Mouse (Mus musculus): ENCODE measurements around the gene Clasp2. TPM values are rescaled to one million over a fixed set of nuclear protein-coding genes. Genes with fewer than 3 reads are reported as not detected.
A peak's percentile ranks its signal among the peaks of the same experiment; 100 is the strongest.

The Clasp2 gene
- polyA plus RNA-seq, 1 experiment from 2014 or later = 23.1 TPM

- H3K36me3 ChIP-seq = no peaks in the 10 kb centered on the region
- no peaks in the 10 kb centered on the region; the same call in 1 of the 2 replicates for H3K9me3 ChIP-seq (replicated peaks)
- H3K27me3 ChIP-seq (replicated peaks) = no peaks in the 10 kb centered on the region
- no peak overlapping the region for H3K9ac ChIP-seq
- H3K4me3 ChIP-seq = no peak overlapping the region
- H3K4me1 ChIP-seq = peaks cover 23% of the 10 kb centered on the region; the same call in 1 of the 2 replicates
- no peak overlapping the region for H3K4me2 ChIP-seq
- 64% methylated on average over 3 of the region's 3 CpGs for WGBS (ENCODE audit: insufficient replicate concordance)
- ATAC-seq = no peak
- no peak overlapping the region for H3K27ac ChIP-seq
Measured at GRCm38 (mm10) chr9:113802734-113803133, 61.5 kb downstream of the Clasp2 start.

- no peaks in the 10 kb centered on the region for H3K27me3 ChIP-seq (replicated peaks)
- no peak overlapping the region for H3K9ac ChIP-seq
- no peak overlapping the region for H3K4me2 ChIP-seq
- 76% methylated on average over 2 of the region's 2 CpGs for WGBS (ENCODE audit: insufficient replicate concordance)
- H3K36me3 ChIP-seq = no peaks in the 10 kb centered on the region
- no peaks in the 10 kb centered on the region; the same call in 1 of the 2 replicates for H3K9me3 ChIP-seq (replicated peaks)
- H3K27ac ChIP-seq = no peak overlapping the region
- H3K4me3 ChIP-seq = no peak overlapping the region
- peaks cover 23% of the 10 kb centered on the region; the same call in 1 of the 2 replicates for H3K4me1 ChIP-seq
- ATAC-seq = no peak
Measured at GRCm38 (mm10) chr9:113803751-113804150, 62.5 kb downstream of the Clasp2 start.

GRCm38 (mm10) chr9:113805359-113805758 lies 64.1 kb downstream of the Clasp2 start:
- Histone ChIP-seq H3K9ac (no peak overlapping the region), H3K9me3 (replicated peaks) (no peaks in the 10 kb centered on the region; the same call in 1 of the 2 replicates), H3K4me3 (no peak overlapping the region), H3K27ac (no peak overlapping the region), H3K4me2 (no peak overlapping the region), H3K4me1 (peaks cover 27% of the 10 kb centered on the region), H3K27me3 (replicated peaks) (no peaks in the 10 kb centered on the region), H3K36me3 (no peaks in the 10 kb centered on the region)
- no peak for ATAC-seq
- WGBS (ENCODE audit: insufficient replicate concordance) = 69% methylated on average over 1 of the region's 1 CpGs

- no peak overlapping the region for H3K4me3 ChIP-seq
- H3K27ac ChIP-seq = no peak overlapping the region
- H3K36me3 ChIP-seq = peaks cover 8% of the 10 kb centered on the region; the same call in 1 of the 2 replicates
- no peak for ATAC-seq
- H3K4me2 ChIP-seq = no peak overlapping the region
- 75% methylated on average over 1 of the region's 1 CpGs for WGBS (ENCODE audit: insufficient replicate concordance)
- no peaks in the 10 kb centered on the region; the same call in 1 of the 2 replicates for H3K9me3 ChIP-seq (replicated peaks)
- peaks cover 18% of the 10 kb centered on the region for H3K4me1 ChIP-seq
- H3K27me3 ChIP-seq (replicated peaks) = no peaks in the 10 kb centered on the region
- no peak overlapping the region for H3K9ac ChIP-seq
Measured at GRCm38 (mm10) chr9:113811327-113811726, 70.1 kb downstream of the Clasp2 start.

GRCm38 (mm10) chr9:113811957-113812670 lies 70.8 kb downstream of the Clasp2 start:
- no peaks in the 10 kb centered on the region for H3K9me3 ChIP-seq (replicated peaks)
- WGBS (ENCODE audit: insufficient replicate concordance) = 43% methylated on average over 9 of the region's 9 CpGs
- peaks cover 18% of the 10 kb centered on the region for H3K4me1 ChIP-seq
- H3K9ac ChIP-seq = no peak overlapping the region
- peak overlapping the region; percentile 10; the same call in 1 of the 2 replicates for H3K27ac ChIP-seq
- no peaks in the 10 kb centered on the region for H3K27me3 ChIP-seq (replicated peaks)
- H3K4me3 ChIP-seq = peak overlapping the region; percentile 21; the same call in 1 of the 2 replicates
- peak overlapping the region; percentile 53 for H3K4me2 ChIP-seq
- peaks cover 11% of the 10 kb centered on the region; the same call in 1 of the 2 replicates for H3K36me3 ChIP-seq
- ATAC-seq = peak; percentile 44; the same call in 1 of the 2 replicates

- H3K27ac ChIP-seq = no peak overlapping the region
- no peak for ATAC-seq
- peak overlapping the region; percentile 53 for H3K4me2 ChIP-seq
- 72% methylated on average over 4 of the region's 4 CpGs for WGBS (ENCODE audit: insufficient replicate concordance)
- peaks cover 11% of the 10 kb centered on the region; the same call in 1 of the 2 replicates for H3K36me3 ChIP-seq
- no peak overlapping the region for H3K4me3 ChIP-seq
- no peaks in the 10 kb centered on the region for H3K27me3 ChIP-seq (replicated peaks)
- H3K9ac ChIP-seq = no peak overlapping the region
- peaks cover 18% of the 10 kb centered on the region for H3K4me1 ChIP-seq
- no peaks in the 10 kb centered on the region for H3K9me3 ChIP-seq (replicated peaks)
Measured at GRCm38 (mm10) chr9:113812671-113813001, 71.4 kb downstream of the Clasp2 start.

- Histone ChIP-seq H3K9ac (no peak overlapping the region), H3K4me3 (no peak overlapping the region), H3K9me3 (replicated peaks) (no peaks in the 10 kb centered on the region), H3K27me3 (replicated peaks) (no peaks in the 10 kb centered on the region), H3K36me3 (peaks cover 11% of the 10 kb centered on the region; the same call in 1 of the 2 replicates), H3K4me2 (no peak overlapping the region), H3K27ac (no peak overlapping the region), H3K4me1 (peaks cover 18% of the 10 kb centered on the region)
- WGBS (ENCODE audit: insufficient replicate concordance) = 92% methylated on average over 5 of the region's 5 CpGs
- ATAC-seq = no peak
Measured at GRCm38 (mm10) chr9:113813086-113813485, 71.8 kb downstream of the Clasp2 start.

- no peak overlapping the region for H3K9ac ChIP-seq
- WGBS (ENCODE audit: insufficient replicate concordance) = 64% methylated on average over 2 of the region's 2 CpGs
- peaks cover 15% of the 10 kb centered on the region for H3K36me3 ChIP-seq
- peaks cover 8% of the 10 kb centered on the region for H3K4me1 ChIP-seq
- ATAC-seq = no peak
- H3K27me3 ChIP-seq (replicated peaks) = no peaks in the 10 kb centered on the region
- no peak overlapping the region for H3K27ac ChIP-seq
- H3K4me2 ChIP-seq = no peak overlapping the region
- no peaks in the 10 kb centered on the region for H3K9me3 ChIP-seq (replicated peaks)
- no peak overlapping the region for H3K4me3 ChIP-seq
Measured at GRCm38 (mm10) chr9:113815836-113816235, 74.6 kb downstream of the Clasp2 start.

- Histone ChIP-seq H3K27me3 (replicated peaks) (no peaks in the 10 kb centered on the region), H3K9ac (no peak overlapping the region), H3K36me3 (peaks cover 4% of the 10 kb centered on the region; the same call in 1 of the 2 replicates), H3K4me2 (no peak overlapping the region), H3K27ac (no peak overlapping the region), H3K4me3 (no peak overlapping the region), H3K9me3 (replicated peaks) (no peaks in the 10 kb centered on the region), H3K4me1 (no peaks in the 10 kb centered on the region)
- ATAC-seq = no peak
- 85% methylated on average over 1 of the region's 1 CpGs for WGBS (ENCODE audit: insufficient replicate concordance)
Measured at GRCm38 (mm10) chr9:113822150-113822549, 80.9 kb downstream of the Clasp2 start.

GRCm38 (mm10) chr9:113828719-113829118 lies 87.4 kb downstream of the Clasp2 start:
- H3K4me2 ChIP-seq = no peak overlapping the region
- H3K27ac ChIP-seq = no peak overlapping the region
- WGBS (ENCODE audit: insufficient replicate concordance) = 78% methylated on average over 9 of the region's 9 CpGs
- no peak overlapping the region for H3K4me3 ChIP-seq
- no peak overlapping the region for H3K9ac ChIP-seq
- no peaks in the 10 kb centered on the region for H3K9me3 ChIP-seq (replicated peaks)
- no peaks in the 10 kb centered on the region for H3K27me3 ChIP-seq (replicated peaks)
- no peaks in the 10 kb centered on the region for H3K36me3 ChIP-seq
- no peaks in the 10 kb centered on the region for H3K4me1 ChIP-seq
- no peak for ATAC-seq

GRCm38 (mm10) chr9:113830219-113830618 lies 88.9 kb downstream of the Clasp2 start:
- Histone ChIP-seq H3K36me3 (peaks cover 1% of the 10 kb centered on the region; the same call in 1 of the 2 replicates), H3K27ac (no peak overlapping the region), H3K9ac (no peak overlapping the region), H3K4me2 (no peak overlapping the region), H3K4me1 (no peaks in the 10 kb centered on the region), H3K27me3 (replicated peaks) (no peaks in the 10 kb centered on the region), H3K4me3 (no peak overlapping the region), H3K9me3 (replicated peaks) (no peaks in the 10 kb centered on the region)
- 74% methylated on average over 3 of the region's 3 CpGs for WGBS (ENCODE audit: insufficient replicate concordance)
- ATAC-seq = no peak

- no peaks in the 10 kb centered on the region for H3K9me3 ChIP-seq (replicated peaks)
- no peak overlapping the region for H3K4me2 ChIP-seq
- ATAC-seq = 0 out of 2 replicates have a peak, but pooled peaks have one; percentile 21
- 82% methylated on average over 7 of the region's 7 CpGs for WGBS (ENCODE audit: insufficient replicate concordance)
- no peaks in the 10 kb centered on the region for H3K27me3 ChIP-seq (replicated peaks)
- H3K36me3 ChIP-seq = peaks cover 9% of the 10 kb centered on the region
- H3K9ac ChIP-seq = no peak overlapping the region
- H3K4me3 ChIP-seq = no peak overlapping the region
- H3K27ac ChIP-seq = no peak overlapping the region
- no peaks in the 10 kb centered on the region for H3K4me1 ChIP-seq
Measured at GRCm38 (mm10) chr9:113833481-113833880, 92.2 kb downstream of the Clasp2 start.

All from liver, embryonic 12.5 days (tissue).